In genomic region chr2:58324118-58324901, GRCm38 (mm10) we compare ENCODE assay signal across 8 mouse cellular contexts. TPM values are rescaled to one million over a fixed set of nuclear protein-coding genes. Genes with fewer than 3 reads are reported as not detected.
A peak's percentile ranks its signal among the peaks of the same experiment; 100 is the strongest.
DNase-seq lines count a peak whose midpoint lies in the region; ATAC-seq lines count a peak whose summit lies in the region.

No protein-coding gene starts in this region.

- H3K27ac ChIP-seq in forebrain, embryonic 14.5 days (ENCODE audit: low read depth, low read length), result peak overlapping the region; percentile 55
- no peak overlapping the region for H3K27ac ChIP-seq in intestine, embryonic 14.5 days (ENCODE audit: low read depth)
- H3K27ac ChIP-seq in limb, embryonic 12.5 days, result no peak overlapping the region
- peak overlapping the region; percentile 7; the same call in 1 of the 2 replicates for H3K27ac ChIP-seq in midbrain, embryonic 12.5 days (replicated peaks)

- peak overlapping the region; percentile 31 for H3K4me3 ChIP-seq in forebrain, embryonic 14.5 days (ENCODE audit: low read depth, low read length)
- peak overlapping the region; percentile 35 for H3K4me3 ChIP-seq in intestine, embryonic 14.5 days (ENCODE audit: low read depth, low read length)
- peak overlapping the region; percentile 48 for H3K4me3 ChIP-seq in limb, embryonic 12.5 days (replicated peaks)
- peak overlapping the region; percentile 42 for H3K4me3 ChIP-seq in midbrain, embryonic 12.5 days

- no peaks in the 10 kb centered on the region for H3K27me3 ChIP-seq in forebrain, embryonic 14.5 days (replicated peaks; ENCODE audit: control insufficient read depth, insufficient read depth, low read length)
- H3K27me3 ChIP-seq in intestine, embryonic 14.5 days (replicated peaks; ENCODE audit: control insufficient read depth, insufficient read depth, low read length), result no peaks in the 10 kb centered on the region
- no peaks in the 10 kb centered on the region for H3K27me3 ChIP-seq in limb, embryonic 12.5 days
- no peaks in the 10 kb centered on the region for H3K27me3 ChIP-seq in midbrain, embryonic 12.5 days

- H3K4me2 ChIP-seq in forebrain, embryonic 14.5 days (ENCODE audit: low read length), result peak overlapping the region; percentile 67
- H3K4me2 ChIP-seq in intestine, embryonic 14.5 days (ENCODE audit: low read length), result peak overlapping the region; percentile 75
- H3K4me2 ChIP-seq in limb, embryonic 12.5 days, result peak overlapping the region; percentile 80
- H3K4me2 ChIP-seq in midbrain, embryonic 12.5 days (replicated peaks), result peak overlapping the region; percentile 61

- 7% methylated on average over 22 of the region's 23 CpGs for WGBS in forebrain, embryonic 14.5 days
- WGBS in intestine, embryonic 14.5 days, result 10% methylated on average over 23 of the region's 23 CpGs
- WGBS in limb, embryonic 12.5 days, result 13% methylated on average over 23 of the region's 23 CpGs
- WGBS in midbrain, embryonic 12.5 days, result 10% methylated on average over 23 of the region's 23 CpGs

- H3K4me1 ChIP-seq in forebrain, embryonic 14.5 days (ENCODE audit: control insufficient read depth, insufficient read depth, low read length), result no peaks in the 10 kb centered on the region
- H3K4me1 ChIP-seq in intestine, embryonic 14.5 days (replicated peaks; ENCODE audit: control insufficient read depth, insufficient read depth, low read length), result no peaks in the 10 kb centered on the region
- 0 out of 2 replicates have a peak, but pooled peaks cover 5% of the 10 kb centered on the region for H3K4me1 ChIP-seq in limb, embryonic 12.5 days (replicated peaks)
- H3K4me1 ChIP-seq in midbrain, embryonic 12.5 days, result peaks cover 6% of the 10 kb centered on the region; the same call in 1 of the 2 replicates

- no peaks in the 10 kb centered on the region for H3K36me3 ChIP-seq in forebrain, embryonic 14.5 days (ENCODE audit: control insufficient read depth, insufficient read depth, low read length)
- H3K36me3 ChIP-seq in intestine, embryonic 14.5 days (ENCODE audit: control insufficient read depth, insufficient read depth, low read length), result no peaks in the 10 kb centered on the region
- no peaks in the 10 kb centered on the region for H3K36me3 ChIP-seq in limb, embryonic 12.5 days
- no peaks in the 10 kb centered on the region for H3K36me3 ChIP-seq in midbrain, embryonic 12.5 days

- peak overlapping the region; percentile 71 for H3K9ac ChIP-seq in forebrain, embryonic 14.5 days (ENCODE audit: low read length)
- H3K9ac ChIP-seq in intestine, embryonic 14.5 days (ENCODE audit: low read length), result peak overlapping the region; percentile 66
- H3K9ac ChIP-seq in limb, embryonic 12.5 days (replicated peaks), result peak overlapping the region; percentile 73
- peak overlapping the region; percentile 62 for H3K9ac ChIP-seq in midbrain, embryonic 12.5 days (replicated peaks)

- peak; percentile 4 for DNase-seq in gastrocnemius, postnatal 10 days
- no peak for DNase-seq in gastrocnemius, postnatal 25 days
- peak; percentile 32 for DNase-seq in c-Kit-positive CD71-negative TER-119-negative erythroid progenitor cells, embryonic 14.5 days (ENCODE audit: low read depth)
- peak; percentile 72 for DNase-seq in forebrain, embryonic 14.5 days (ENCODE audit: low spot score)
- peak; percentile 68 for DNase-seq in intestine, embryonic 14.5 days (ENCODE audit: low spot score)
- DNase-seq in spleen, postnatal 10 days (ENCODE audit: low spot score in 2 of 2), result peak; percentile 10 to 36

- H3K9me3 ChIP-seq in forebrain, embryonic 14.5 days (replicated peaks; ENCODE audit: control insufficient read depth, low read length), result no peaks in the 10 kb centered on the region
- no peaks in the 10 kb centered on the region for H3K9me3 ChIP-seq in intestine, embryonic 14.5 days (ENCODE audit: control insufficient read depth, low read length)
- no peaks in the 10 kb centered on the region for H3K9me3 ChIP-seq in limb, embryonic 12.5 days
- no peaks in the 10 kb centered on the region for H3K9me3 ChIP-seq in midbrain, embryonic 12.5 days

- ATAC-seq in forebrain, embryonic 14.5 days, result peak; percentile 90
- peak; percentile 84 for ATAC-seq in intestine, embryonic 14.5 days (replicated peaks; ENCODE audit: low FRiP score, low TSS enrichment, low read depth)
- ATAC-seq in limb, embryonic 12.5 days (ENCODE audit: insufficient number of reproducible peaks, insufficient read depth, low FRiP score, low TSS enrichment, low read depth), result peak; percentile 78; the same call in 1 of the 2 replicates
- ATAC-seq in midbrain, embryonic 12.5 days (ENCODE audit: low FRiP score, low read depth), result peak; percentile 95

RNA-seq across cellular contexts. Expression of gene Acvr1c, which starts 33.4 kb away (rescaled TPM):
- under 1 TPM; 0.54 to 0.70 TPM for total RNA-seq in gastrocnemius, postnatal 10 days (2021)
- 1 to 10 TPM in 1 of 2 experiments, under 1 TPM in 1; 0.08 to 4.2 TPM for total RNA-seq in gastrocnemius, postnatal 25 days (2021)
- polyA plus RNA-seq in forebrain, embryonic 14.5 days (2014; fragmentation: Nextera tagmentation; extraction: Ambion mirVana), result 1.1 and 1.2 TPM in 2 replicates
- polyA plus RNA-seq in intestine, embryonic 14.5 days (2014; fragmentation: Nextera tagmentation; extraction: Ambion mirVana), result 0.75 and 1.3 TPM in 2 replicates
- polyA plus RNA-seq in limb, embryonic 12.5 days (2016; fragmentation: Nextera tagmentation; extraction: Ambion mirVana), result 0.05 and 0.15 TPM in 2 replicates
- polyA plus RNA-seq in midbrain, embryonic 12.5 days (2016; fragmentation: Nextera tagmentation; extraction: Ambion mirVana), result 0.08 and 0.20 TPM in 2 replicates

Comparison
In these comparisons a context has a peak if more than half of its experiments do, and no peak if none do; other contexts are left out.
1. H3K27ac ChIP-seq: peak in forebrain, embryonic 14.5 days (single experiment) and midbrain, embryonic 12.5 days (single experiment); none in intestine, embryonic 14.5 days (single experiment) and limb, embryonic 12.5 days (single experiment).
2. Peak in every context shown above with its lines, with median percentiles within 50 percentile points of each other: ATAC-seq, H3K4me2 ChIP-seq, H3K4me3 ChIP-seq and H3K9ac ChIP-seq.